Mouse (Mus musculus): ENCODE results near the gene Hmgcl. TPM values are rescaled to one million over a fixed set of nuclear protein-coding genes. Genes with fewer than 3 reads are reported as not detected.

The Hmgcl gene
- polyA plus RNA-seq, 1 experiment: 53.1 TPM

DNA sequence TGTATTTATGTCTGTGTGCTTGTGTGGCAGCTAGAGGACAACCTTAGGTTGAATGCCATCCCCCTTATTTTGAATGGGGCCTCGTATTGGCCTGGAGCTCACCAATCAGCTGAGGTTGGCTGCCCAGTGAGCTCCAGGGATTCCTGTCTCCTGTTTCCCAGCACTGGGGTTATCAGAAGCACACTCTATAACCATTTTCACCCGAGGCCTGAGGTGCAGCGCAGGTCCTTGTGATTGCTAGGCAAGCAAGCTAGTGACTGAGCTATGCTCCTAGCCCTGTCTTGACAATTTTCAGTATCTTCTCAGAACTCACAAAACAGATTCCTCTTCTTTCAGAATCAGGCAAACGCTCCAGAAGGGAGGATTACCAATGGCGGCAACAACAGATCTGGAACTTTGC lies 38.3 kb downstream of the Hmgcl start:
- DNase-seq: no peak
- peaks cover 6% of the 10 kb centered on the region for H3K36me3 ChIP-seq (ENCODE audit: control insufficient read depth, insufficient read depth, low read length)
- no peak overlapping the region for H3K4me3 ChIP-seq (ENCODE audit: control insufficient read depth, insufficient read depth, low read length)
- H3K4me1 ChIP-seq (replicated peaks; ENCODE audit: control insufficient read depth, insufficient read depth, low read length): peaks cover 8% of the 10 kb centered on the region
- H3K27ac ChIP-seq (ENCODE audit: control insufficient read depth, insufficient read depth, low read length): no peak overlapping the region
- WGBS: 97% methylated on average over 5 of the region's 5 CpGs
- H3K27me3 ChIP-seq (ENCODE audit: control insufficient read depth, insufficient read depth, low read length): no peaks in the 10 kb centered on the region
- no peak for TF ChIP-seq CTCF (IDR thresholded peaks at IDR 0.05; ENCODE audit: borderline replicate concordance, control insufficient read depth, extremely low read depth, insufficient read depth, low read length, poor library complexity)
- no peak for TF ChIP-seq POLR2A (IDR thresholded peaks at IDR 0.05; ENCODE audit: control insufficient read depth, extremely low read depth, insufficient read depth, low read length, poor library complexity)

DNA sequence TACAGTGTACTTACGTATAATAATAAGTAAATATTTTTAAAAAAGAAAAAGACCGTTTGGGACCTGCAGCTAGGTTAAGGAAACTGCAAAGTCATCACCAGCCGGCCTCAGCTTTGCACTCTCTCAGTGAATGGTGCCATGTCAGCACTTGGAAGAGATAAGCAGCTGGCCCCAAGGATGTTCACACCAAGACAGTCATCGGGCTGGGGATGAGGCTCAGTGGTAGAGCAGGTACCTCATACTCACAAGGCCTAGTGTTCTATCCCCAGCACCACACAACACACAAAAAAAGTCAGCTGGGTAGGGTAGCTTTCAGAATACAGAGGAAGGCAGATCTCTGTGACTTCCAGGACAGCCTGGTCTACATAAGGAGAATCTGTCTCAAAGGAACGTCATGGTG lies 38.9 kb downstream of the Hmgcl start:
- H3K27me3 ChIP-seq (ENCODE audit: control insufficient read depth, insufficient read depth, low read length): no peaks in the 10 kb centered on the region
- no peak for TF ChIP-seq POLR2A (IDR thresholded peaks at IDR 0.05; ENCODE audit: control insufficient read depth, extremely low read depth, insufficient read depth, low read length, poor library complexity)
- TF ChIP-seq CTCF (IDR thresholded peaks at IDR 0.05; ENCODE audit: borderline replicate concordance, control insufficient read depth, extremely low read depth, insufficient read depth, low read length, poor library complexity): no peak
- no peak overlapping the region for H3K4me3 ChIP-seq (ENCODE audit: control insufficient read depth, insufficient read depth, low read length)
- H3K36me3 ChIP-seq (ENCODE audit: control insufficient read depth, insufficient read depth, low read length): peaks cover 6% of the 10 kb centered on the region
- H3K4me1 ChIP-seq (replicated peaks; ENCODE audit: control insufficient read depth, insufficient read depth, low read length): peaks cover 8% of the 10 kb centered on the region
- no peak overlapping the region for H3K27ac ChIP-seq (ENCODE audit: control insufficient read depth, insufficient read depth, low read length)
- DNase-seq: no peak
- WGBS: 80% methylated on average over 5 of the region's 5 CpGs

DNA sequence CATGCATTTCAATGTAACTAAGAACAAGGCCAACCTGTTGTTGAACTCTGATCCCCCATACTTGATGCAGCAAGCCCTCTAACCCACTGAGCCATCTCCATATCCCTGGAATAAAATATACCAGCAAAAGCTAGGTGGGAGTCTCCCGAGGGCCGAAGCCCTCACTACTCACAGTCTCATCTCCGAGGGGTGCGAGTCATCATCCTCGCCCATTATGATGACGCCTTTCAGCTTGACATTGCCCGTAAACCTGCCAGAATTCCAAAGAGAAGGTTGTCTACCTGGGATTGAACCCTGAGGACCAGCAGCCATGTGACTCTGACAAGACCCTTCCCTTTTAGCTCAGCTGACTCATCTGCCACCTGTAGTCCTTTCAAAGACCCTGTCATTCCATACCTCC lies 39.5 kb downstream of the Hmgcl start:
- DNase-seq: no peak
- Histone ChIP-seq H3K27ac (ENCODE audit: control insufficient read depth, insufficient read depth, low read length) (no peak overlapping the region), H3K4me3 (ENCODE audit: control insufficient read depth, insufficient read depth, low read length) (no peak overlapping the region), H3K36me3 (ENCODE audit: control insufficient read depth, insufficient read depth, low read length) (peaks cover 6% of the 10 kb centered on the region), H3K27me3 (ENCODE audit: control insufficient read depth, insufficient read depth, low read length) (no peaks in the 10 kb centered on the region), H3K4me1 (replicated peaks; ENCODE audit: control insufficient read depth, insufficient read depth, low read length) (peaks cover 8% of the 10 kb centered on the region)
- WGBS: 97% methylated on average over 7 of the region's 7 CpGs
- TF ChIP-seq POLR2A (IDR thresholded peaks at IDR 0.05; ENCODE audit: control insufficient read depth, extremely low read depth, insufficient read depth, low read length, poor library complexity) (no peak), CTCF (IDR thresholded peaks at IDR 0.05; ENCODE audit: borderline replicate concordance, control insufficient read depth, extremely low read depth, insufficient read depth, low read length, poor library complexity) (no peak)

DNA sequence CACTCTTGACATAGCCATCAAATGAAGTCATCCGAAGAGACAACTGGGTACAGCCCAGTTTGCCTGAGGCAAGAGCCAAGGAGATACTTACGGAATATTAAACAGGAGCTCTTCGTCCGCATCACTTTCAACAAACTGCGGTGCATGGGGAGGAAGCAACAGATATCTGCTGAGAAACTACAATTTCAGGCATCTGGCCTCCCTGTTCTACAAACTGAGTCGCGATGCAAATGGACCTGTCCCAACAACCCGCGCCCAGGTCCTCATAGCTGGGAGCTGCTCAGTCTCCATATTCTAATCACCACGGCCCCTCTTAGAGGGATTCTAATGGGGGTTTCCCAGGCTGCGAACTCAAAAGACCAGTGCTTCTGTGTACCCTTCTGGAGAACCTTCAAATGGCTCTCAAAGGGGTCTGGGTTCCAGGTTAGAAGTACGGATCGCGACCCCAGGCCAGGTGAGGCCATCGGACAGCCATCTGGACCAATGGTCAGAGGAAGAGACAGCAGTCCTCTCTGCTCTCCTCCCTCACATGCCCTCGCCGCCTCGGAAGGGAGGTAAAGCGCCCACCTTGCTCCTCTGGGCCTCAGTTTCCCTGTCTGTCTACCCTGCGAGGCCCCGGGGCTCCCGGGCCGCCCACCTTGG lies 40.2 kb downstream of the Hmgcl start:
- Histone ChIP-seq H3K27me3 (ENCODE audit: control insufficient read depth, insufficient read depth, low read length) (no peaks in the 10 kb centered on the region), H3K4me1 (replicated peaks; ENCODE audit: control insufficient read depth, insufficient read depth, low read length) (peaks cover 8% of the 10 kb centered on the region), H3K36me3 (ENCODE audit: control insufficient read depth, insufficient read depth, low read length) (peaks cover 6% of the 10 kb centered on the region), H3K4me3 (ENCODE audit: control insufficient read depth, insufficient read depth, low read length) (peak overlapping the region; percentile 58), H3K27ac (ENCODE audit: control insufficient read depth, insufficient read depth, low read length) (no peak overlapping the region)
- TF ChIP-seq POLR2A (IDR thresholded peaks at IDR 0.05; ENCODE audit: control insufficient read depth, extremely low read depth, insufficient read depth, low read length, poor library complexity): no peak
- no peak for TF ChIP-seq CTCF (IDR thresholded peaks at IDR 0.05; ENCODE audit: borderline replicate concordance, control insufficient read depth, extremely low read depth, insufficient read depth, low read length, poor library complexity)
- no peak for DNase-seq
- WGBS: 14% methylated on average over 23 of the region's 23 CpGs

DNA sequence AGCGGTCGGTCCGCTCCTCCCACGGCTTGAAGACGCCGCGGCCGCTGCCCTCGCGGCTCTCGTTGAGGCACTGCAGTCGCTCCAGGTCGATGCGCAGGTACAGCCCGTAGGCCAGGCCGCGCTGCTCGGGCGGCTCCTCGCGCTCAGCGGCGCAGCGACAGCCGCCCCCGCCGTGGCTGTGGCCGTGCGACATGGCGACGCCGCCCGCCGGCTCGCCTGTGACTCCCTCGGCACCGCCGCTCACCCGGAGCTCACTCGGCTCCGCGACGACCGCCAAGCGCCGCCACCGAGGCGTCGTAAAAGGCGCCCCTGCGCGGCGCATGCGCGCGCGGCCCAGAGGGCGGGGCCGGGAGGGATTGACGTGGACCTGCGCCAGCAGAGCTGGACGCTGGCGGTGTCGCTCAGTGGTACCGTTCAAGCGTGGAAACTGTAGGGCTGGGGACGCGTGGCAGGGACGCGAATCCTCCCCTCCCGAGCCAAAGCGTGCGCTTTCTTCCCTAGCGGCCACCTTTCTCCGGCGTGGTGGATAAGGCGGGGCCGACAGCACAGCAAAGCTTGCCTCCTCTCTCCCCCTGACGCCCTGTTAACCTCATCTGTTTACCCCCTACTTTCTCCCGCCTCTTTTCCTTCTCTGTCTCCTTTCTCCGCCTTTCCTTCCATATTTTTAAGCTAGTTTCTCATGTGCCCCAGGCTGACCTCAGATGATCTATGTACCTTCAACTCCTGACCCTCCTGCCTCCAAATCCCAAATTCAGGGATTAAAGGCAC lies 40.9 kb downstream of the Hmgcl start, which contains the start of gene Pithd1:
TSS of gene Pithd1 (minus strand) at position 322 of the 768 bp plus-strand sequence.
- Histone ChIP-seq H3K4me1 (replicated peaks; ENCODE audit: control insufficient read depth, insufficient read depth, low read length) (peaks cover 8% of the 10 kb centered on the region), H3K36me3 (ENCODE audit: control insufficient read depth, insufficient read depth, low read length) (peaks cover 6% of the 10 kb centered on the region), H3K27me3 (ENCODE audit: control insufficient read depth, insufficient read depth, low read length) (no peaks in the 10 kb centered on the region), H3K27ac (ENCODE audit: control insufficient read depth, insufficient read depth, low read length) (no peak within 1 kb of the TSS), H3K4me3 (ENCODE audit: control insufficient read depth, insufficient read depth, low read length) (peak within 1 kb of the TSS; percentile 58)
- TF ChIP-seq POLR2A (IDR thresholded peaks at IDR 0.05; ENCODE audit: control insufficient read depth, extremely low read depth, insufficient read depth, low read length, poor library complexity) (peak; percentile 97), CTCF (IDR thresholded peaks at IDR 0.05; ENCODE audit: borderline replicate concordance, control insufficient read depth, extremely low read depth, insufficient read depth, low read length, poor library complexity) (peak; percentile 61)
- WGBS: under 1% methylated on average over 81 of the region's 81 CpGs
- peak; percentile 93 for DNase-seq

DNA sequence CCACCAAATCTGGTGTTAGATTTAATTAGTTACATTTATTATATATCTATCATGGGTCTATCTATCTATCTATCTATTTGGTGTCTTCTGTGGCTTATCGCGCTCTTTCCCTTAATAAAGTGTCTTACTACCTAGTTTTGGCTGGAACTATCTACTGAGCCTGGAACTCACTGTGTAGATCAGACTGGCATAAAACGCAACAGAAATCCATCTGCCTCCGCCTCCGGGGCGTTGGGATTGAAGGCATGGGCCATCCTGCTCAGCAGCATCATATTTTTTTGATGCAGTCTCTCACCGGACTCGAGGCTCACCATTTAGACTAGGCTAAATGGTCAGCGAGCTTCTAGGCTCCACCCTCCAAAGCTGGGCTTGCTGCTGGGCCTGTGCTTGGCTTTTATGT lies 41.5 kb downstream of the Hmgcl start:
- 87% methylated on average over 9 of the region's 9 CpGs for WGBS
- no peak overlapping the region for H3K27ac ChIP-seq (ENCODE audit: control insufficient read depth, insufficient read depth, low read length)
- no peak for TF ChIP-seq CTCF (IDR thresholded peaks at IDR 0.05; ENCODE audit: borderline replicate concordance, control insufficient read depth, extremely low read depth, insufficient read depth, low read length, poor library complexity)
- TF ChIP-seq POLR2A (IDR thresholded peaks at IDR 0.05; ENCODE audit: control insufficient read depth, extremely low read depth, insufficient read depth, low read length, poor library complexity): no peak
- DNase-seq: no peak
- H3K27me3 ChIP-seq (ENCODE audit: control insufficient read depth, insufficient read depth, low read length): no peaks in the 10 kb centered on the region
- H3K4me3 ChIP-seq (ENCODE audit: control insufficient read depth, insufficient read depth, low read length): no peak overlapping the region
- peaks cover 6% of the 10 kb centered on the region for H3K36me3 ChIP-seq (ENCODE audit: control insufficient read depth, insufficient read depth, low read length)
- peaks cover 8% of the 10 kb centered on the region for H3K4me1 ChIP-seq (replicated peaks; ENCODE audit: control insufficient read depth, insufficient read depth, low read length)
